Mouse (Mus musculus) spleen, adult 10 weeks (tissue): ENCODE measurements around the gene H2afj. TPM values are rescaled to one million over a fixed set of nuclear protein-coding genes. Genes with fewer than 3 reads are reported as not detected.

Source experiments
- polyA plus RNA-seq: library from polyadenylated mRNA; stranded (reverse); fragments of 350-450 nt; fragmentation: Illumina TruSeq; extraction: RNeasy Lipid Tissue Mini Kit (QIAGEN cat#74804); gene quantifications from one replicate; pipeline ENCODE4 v1.2.3, GENCODE M21; 2015; ENCODE audit warnings: low replicate concordance; ENCODE audit not compliant: insufficient read depth

H2afj gene
- 22.0 TPM for polyA plus RNA-seq

GRCm38 (mm10) chr6:136808014-136808417, at the start of gene H2afj:
Gene H2afj (plus strand): TSS chr6:136808244.

GRCm38 (mm10) chr6:136781377-136781986, 26.6 kb upstream of the H2afj start, which contains the start of gene Gucy2c:
Gene Gucy2c (minus strand): TSS chr6:136781765.

GRCm38 (mm10) chr6:136803739-136804633, 4.1 kb upstream of the H2afj start, which contains the start of gene Hist4h4:
Gene Hist4h4 (minus strand): TSS chr6:136804415.

GRCm38 (mm10) chr6:136827516-136827880, 19.5 kb downstream of the H2afj start, which contains the start of gene BC049715:
Gene BC049715 (plus strand): TSS chr6:136827626.

GRCm38 (mm10) chr6:136827881-136828561, 20.0 kb downstream of the H2afj start, which contains the start of gene Wbp11:
Gene Wbp11 (minus strand): TSS chr6:136828233.

GRCm38 (mm10) chr6:136835352-136835751, 27.3 kb downstream of the H2afj start, which contains the start of gene Smco3:
Gene Smco3 (minus strand): TSS chr6:136835452.

GRCm38 (mm10) chr6:136857186-136857872, 49.3 kb downstream of the H2afj start, which contains the start of gene Art4:
Gene Art4 (minus strand): TSS chr6:136857733.

Other genes with a start within 250 kb of the H2afj start
- gene Plbd1, start 146.3 kb upstream of the H2afj start, polyA plus RNA-seq, result 304 TPM
- gene Gucy2c, start 26.5 kb upstream of the H2afj start, polyA plus RNA-seq, result 0.39 TPM
- 0.28 TPM for gene Hist4h4, start 3.8 kb upstream of the H2afj start, polyA plus RNA-seq
- gene BC049715, start 19.4 kb downstream of the H2afj start, polyA plus RNA-seq, result 2.9 TPM
- gene Wbp11, start 20.0 kb downstream of the H2afj start, polyA plus RNA-seq, result 73.6 TPM
- not detected for gene Smco3, start 27.2 kb downstream of the H2afj start, polyA plus RNA-seq
- gene Art4, start 49.5 kb downstream of the H2afj start, polyA plus RNA-seq, result 8.5 TPM
- 31.9 TPM for gene Mgp, start 67.6 kb downstream of the H2afj start, polyA plus RNA-seq
- 8.9 TPM for gene Erp27, start 113.9 kb downstream of the H2afj start, polyA plus RNA-seq
- not detected for gene Pde6h, start 115.6 kb downstream of the H2afj start, polyA plus RNA-seq
- gene Arhgdib, start 133.7 kb downstream of the H2afj start, polyA plus RNA-seq, result 1,348 TPM